Mouse (Mus musculus): ENCODE measurements around the gene Prim1.

DNA sequence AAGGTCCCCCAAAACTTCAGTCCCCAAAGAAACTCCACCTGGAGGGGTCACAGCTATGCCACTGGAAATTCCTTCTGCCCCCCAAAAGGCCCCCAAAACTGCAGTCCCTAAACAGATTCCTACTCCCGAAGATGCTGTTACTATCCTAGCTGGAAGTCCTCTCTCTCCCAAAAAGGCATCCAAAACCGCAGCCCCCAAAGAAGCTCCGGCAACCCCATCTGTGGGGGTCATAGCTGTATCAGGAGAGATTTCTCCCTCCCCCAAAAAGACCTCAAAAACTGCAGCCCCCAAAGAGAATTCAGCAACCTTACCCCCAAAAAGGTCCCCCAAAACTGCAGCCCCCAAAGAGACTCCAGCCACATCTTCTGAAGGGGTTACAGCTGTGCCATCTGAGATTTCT, 27.5 kb downstream of the Prim1 start:
- TF ChIP-seq POLR2A (IDR thresholded peaks at IDR 0.05; ENCODE audit: borderline replicate concordance, extremely low read depth, low read depth, low read length): no peak
- TF ChIP-seq CTCF (IDR thresholded peaks at IDR 0.05; ENCODE audit: insufficient read depth, low read length): no peak
